Mouse (Mus musculus): ENCODE measurements around the gene Apol6. TPM values are rescaled to one million over a fixed set of nuclear protein-coding genes. Genes with fewer than 3 reads are reported as not detected.

The Apol6 gene
- polyA plus RNA-seq, 1 experiment, result 0.39 TPM

- no peaks in the 10 kb centered on the region for H3K27me3 ChIP-seq (ENCODE audit: control insufficient read depth, insufficient read depth, low read length)
- no peak overlapping the region for H3K4me3 ChIP-seq (ENCODE audit: low read depth, low read length)
- H3K27ac ChIP-seq (ENCODE audit: insufficient read depth, low read depth, low read length), result no peak overlapping the region
- H3K36me3 ChIP-seq (ENCODE audit: control insufficient read depth, insufficient read depth, low read length), result no peaks in the 10 kb centered on the region
- WGBS, result 19% methylated on average over 15 of the region's 15 CpGs
- H3K4me1 ChIP-seq (ENCODE audit: control insufficient read depth, insufficient read depth, insufficient read length, low read length), result no peaks in the 10 kb centered on the region
- TF ChIP-seq CTCF (IDR thresholded peaks at IDR 0.05; ENCODE audit: extremely low read depth, insufficient read length, insufficient replicate concordance, low read depth, low read length) (no peak), POLR2A (IDR thresholded peaks at IDR 0.05; ENCODE audit: low read depth, low read length) (no peak)
These were observed 30.7 kb upstream of the Apol6 start for GRCm38 (mm10) chr15:77013753-77014241.

DNA sequence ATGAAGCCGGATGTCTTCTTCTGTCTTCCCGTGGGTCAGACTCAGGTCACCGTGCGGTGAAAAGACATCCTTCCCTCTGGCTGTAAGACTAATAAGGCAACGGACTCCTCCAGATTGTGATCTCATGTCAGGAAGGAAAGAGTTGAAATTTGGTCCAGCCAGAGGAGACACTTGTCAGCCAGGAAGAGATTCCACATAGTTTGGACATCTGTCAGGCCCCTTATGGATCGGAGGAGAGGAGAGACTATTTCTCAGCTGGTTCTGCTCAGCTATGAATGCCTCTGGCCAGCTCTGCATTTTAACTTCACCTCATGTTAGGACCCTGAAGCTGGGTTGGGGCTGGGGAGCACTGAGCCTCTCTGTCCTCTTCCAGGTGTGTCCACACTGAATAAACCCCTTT is 30.1 kb upstream of the Apol6 start:
- Histone ChIP-seq H3K36me3 (ENCODE audit: control insufficient read depth, insufficient read depth, low read length) (no peaks in the 10 kb centered on the region), H3K4me1 (ENCODE audit: control insufficient read depth, insufficient read depth, insufficient read length, low read length) (no peaks in the 10 kb centered on the region), H3K27ac (ENCODE audit: insufficient read depth, low read depth, low read length) (no peak overlapping the region), H3K27me3 (ENCODE audit: control insufficient read depth, insufficient read depth, low read length) (no peaks in the 10 kb centered on the region), H3K4me3 (ENCODE audit: low read depth, low read length) (no peak overlapping the region)
- TF ChIP-seq CTCF (IDR thresholded peaks at IDR 0.05; ENCODE audit: extremely low read depth, insufficient read length, insufficient replicate concordance, low read depth, low read length) (no peak), POLR2A (IDR thresholded peaks at IDR 0.05; ENCODE audit: low read depth, low read length) (no peak)
- 57% methylated on average over 6 of the region's 6 CpGs for WGBS

- Histone ChIP-seq H3K27me3 (ENCODE audit: control insufficient read depth, insufficient read depth, low read length) (no peaks in the 10 kb centered on the region), H3K27ac (ENCODE audit: insufficient read depth, low read depth, low read length) (no peak overlapping the region), H3K4me1 (ENCODE audit: control insufficient read depth, insufficient read depth, insufficient read length, low read length) (no peaks in the 10 kb centered on the region), H3K36me3 (ENCODE audit: control insufficient read depth, insufficient read depth, low read length) (no peaks in the 10 kb centered on the region), H3K4me3 (ENCODE audit: low read depth, low read length) (no peak overlapping the region)
- 66% methylated on average over 4 of the region's 4 CpGs for WGBS
- no peak for TF ChIP-seq CTCF (IDR thresholded peaks at IDR 0.05; ENCODE audit: extremely low read depth, insufficient read length, insufficient replicate concordance, low read depth, low read length)
- TF ChIP-seq POLR2A (IDR thresholded peaks at IDR 0.05; ENCODE audit: low read depth, low read length), result no peak
These were observed 29.5 kb upstream of the Apol6 start for GRCm38 (mm10) chr15:77014985-77015384.

DNA sequence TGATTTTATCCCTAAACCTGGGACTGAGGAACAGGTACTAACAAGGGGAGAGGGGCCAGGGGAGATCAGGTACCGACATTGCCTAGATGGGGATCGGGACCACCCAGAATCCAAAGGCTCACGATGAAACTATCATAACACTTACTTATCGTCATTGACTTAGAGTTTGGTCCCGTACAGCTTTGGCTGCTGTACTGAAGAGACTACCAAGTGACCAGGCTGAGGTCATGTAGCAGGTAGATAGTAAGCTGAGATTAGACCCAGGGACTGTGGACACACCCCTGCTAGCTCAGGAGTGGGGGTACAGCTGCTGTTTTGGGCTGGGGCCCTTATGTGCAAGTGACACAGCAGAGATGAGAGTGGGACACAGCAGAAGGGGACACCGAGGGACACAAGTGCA is 28.0 kb upstream of the Apol6 start:
- no peaks in the 10 kb centered on the region for H3K36me3 ChIP-seq (ENCODE audit: control insufficient read depth, insufficient read depth, low read length)

GRCm38 (mm10) chr15:77017897-77018296 is 26.6 kb upstream of the Apol6 start:
- no peaks in the 10 kb centered on the region for H3K36me3 ChIP-seq (ENCODE audit: control insufficient read depth, insufficient read depth, low read length)
- H3K27ac ChIP-seq (ENCODE audit: insufficient read depth, low read depth, low read length), result no peak overlapping the region
- TF ChIP-seq CTCF (IDR thresholded peaks at IDR 0.05; ENCODE audit: extremely low read depth, insufficient read length, insufficient replicate concordance, low read depth, low read length) (no peak), POLR2A (IDR thresholded peaks at IDR 0.05; ENCODE audit: low read depth, low read length) (no peak)
- H3K27me3 ChIP-seq (ENCODE audit: control insufficient read depth, insufficient read depth, low read length), result no peaks in the 10 kb centered on the region
- no peak overlapping the region for H3K4me3 ChIP-seq (ENCODE audit: low read depth, low read length)
- H3K4me1 ChIP-seq (ENCODE audit: control insufficient read depth, insufficient read depth, insufficient read length, low read length), result no peaks in the 10 kb centered on the region

More for the DNA sequence above, 28.0 kb upstream of the Apol6 start:
- TF ChIP-seq POLR2A (IDR thresholded peaks at IDR 0.05; ENCODE audit: low read depth, low read length) (no peak), CTCF (IDR thresholded peaks at IDR 0.05; ENCODE audit: extremely low read depth, insufficient read length, insufficient replicate concordance, low read depth, low read length) (no peak)
- Histone ChIP-seq H3K4me3 (ENCODE audit: low read depth, low read length) (no peak overlapping the region), H3K27ac (ENCODE audit: insufficient read depth, low read depth, low read length) (no peak overlapping the region), H3K4me1 (ENCODE audit: control insufficient read depth, insufficient read depth, insufficient read length, low read length) (no peaks in the 10 kb centered on the region), H3K27me3 (ENCODE audit: control insufficient read depth, insufficient read depth, low read length) (no peaks in the 10 kb centered on the region)
- WGBS, result 89% methylated on average over 6 of the region's 6 CpGs

- Histone ChIP-seq H3K27me3 (ENCODE audit: control insufficient read depth, insufficient read depth, low read length) (no peaks in the 10 kb centered on the region), H3K4me3 (ENCODE audit: low read depth, low read length) (no peak overlapping the region), H3K36me3 (ENCODE audit: control insufficient read depth, insufficient read depth, low read length) (no peaks in the 10 kb centered on the region), H3K4me1 (ENCODE audit: control insufficient read depth, insufficient read depth, insufficient read length, low read length) (no peaks in the 10 kb centered on the region), H3K27ac (ENCODE audit: insufficient read depth, low read depth, low read length) (no peak overlapping the region)
- TF ChIP-seq CTCF (IDR thresholded peaks at IDR 0.05; ENCODE audit: extremely low read depth, insufficient read length, insufficient replicate concordance, low read depth, low read length) (peak; percentile 35; the same call in 1 of the 2 replicates), POLR2A (IDR thresholded peaks at IDR 0.05; ENCODE audit: low read depth, low read length) (no peak)
- 52% methylated on average over 6 of the region's 6 CpGs for WGBS
These were observed 25.7 kb upstream of the Apol6 start for GRCm38 (mm10) chr15:77018740-77019340.

- H3K36me3 ChIP-seq (ENCODE audit: control insufficient read depth, insufficient read depth, low read length), result no peaks in the 10 kb centered on the region
- H3K4me1 ChIP-seq (ENCODE audit: control insufficient read depth, insufficient read depth, insufficient read length, low read length), result no peaks in the 10 kb centered on the region
- H3K4me3 ChIP-seq (ENCODE audit: low read depth, low read length), result no peak overlapping the region
- no peak overlapping the region for H3K27ac ChIP-seq (ENCODE audit: insufficient read depth, low read depth, low read length)
- no peak for TF ChIP-seq CTCF (IDR thresholded peaks at IDR 0.05; ENCODE audit: extremely low read depth, insufficient read length, insufficient replicate concordance, low read depth, low read length)
- no peak for TF ChIP-seq POLR2A (IDR thresholded peaks at IDR 0.05; ENCODE audit: low read depth, low read length)
- 64% methylated on average over 7 of the region's 7 CpGs for WGBS
- H3K27me3 ChIP-seq (ENCODE audit: control insufficient read depth, insufficient read depth, low read length), result no peaks in the 10 kb centered on the region
These were observed 25.0 kb upstream of the Apol6 start for GRCm38 (mm10) chr15:77019533-77019932.

Measured in small intestine, adult 2 months (tissue).